Mouse (Mus musculus) layer of hippocampus, adult 18-20 months (tissue): ENCODE measurements at regions not wholly inside any gene's neighbourhood (a gene's known extent, or its start where the extent isn't known, plus 50 kb on each side); places are given as distances from the start of the nearest gene placed in this dataset.

Experiments
- DNase-seq, 2 experiments: peaks; one replicate each; pipeline ENCODE4 v3.0.0; 2022; ENCODE audit warnings: low spot score in 2 of 2

GRCm38 (mm10) chr3:137561986-137562385 lies 59.4 kb upstream of the Ddit4l start:
- peak in 1 of 2 experiments; percentile 24 for DNase-seq

- DNase-seq: no peak
Measured at GRCm38 (mm10) chr3:137563541-137564080, 57.8 kb upstream of the Ddit4l start.

- peak in 1 of 2 experiments; percentile 9 for DNase-seq
Measured at GRCm38 (mm10) chr3:137564282-137564681, 57.1 kb upstream of the Ddit4l start.

- DNase-seq: no peak
Measured at GRCm38 (mm10) chr3:137568580-137569313, 52.7 kb upstream of the Ddit4l start.
